Comparison of ENCODE assay signal across 10 mouse cellular contexts in the genomic region with DNA sequence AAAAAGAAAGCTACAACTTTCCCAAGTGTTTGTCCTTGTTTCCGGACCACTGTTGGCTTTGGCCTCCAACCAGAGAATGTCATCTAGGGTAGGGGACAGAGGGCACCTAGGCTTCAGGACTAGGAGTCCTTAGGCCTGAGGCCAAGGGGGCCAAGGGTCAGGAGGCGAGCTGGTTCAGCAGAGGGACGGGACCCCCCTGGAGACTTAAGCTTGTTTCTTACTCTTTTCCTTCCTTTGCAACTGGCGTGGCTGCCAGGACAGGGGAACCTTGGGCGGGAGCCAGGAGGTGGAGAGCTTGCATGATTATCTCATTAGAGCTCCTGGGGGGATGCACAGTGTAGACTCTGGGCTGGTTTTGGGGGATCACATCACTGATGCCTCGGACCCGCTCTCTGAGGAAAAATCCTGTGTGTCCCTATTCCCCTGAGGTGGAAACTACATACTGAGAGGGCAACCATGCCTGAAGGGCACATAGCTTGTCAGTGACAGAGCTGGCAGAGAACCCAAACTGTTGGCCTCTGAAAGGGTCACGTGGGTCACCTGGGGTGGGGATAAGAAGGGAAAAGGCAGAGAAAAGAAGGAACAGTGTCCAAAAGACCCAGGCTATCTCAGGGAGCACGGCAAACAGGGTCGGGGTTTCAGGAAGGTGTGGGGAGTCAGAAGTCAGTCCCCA. TPM values are rescaled to one million over a fixed set of nuclear protein-coding genes. Genes with fewer than 3 reads are reported as not detected.
DNase-seq lines count a peak whose midpoint lies in the region; ATAC-seq lines count a peak whose summit lies in the region.
"Had no signal": no experiment of that assay in that cellular context is flagged by ENCODE, and none has a peak within 500 bp of the region (broad histone marks: within the 10 kb centered on the region; RNA-seq: fewer than 3 reads in every experiment).

No protein-coding gene starts in this region.

- no peak overlapping the region for H3K9ac ChIP-seq in forebrain, embryonic 12.5 days
- peak overlapping the region; percentile 28; the same call in 1 of the 2 replicates for H3K9ac ChIP-seq in liver, embryonic 11.5 days (ENCODE audit: low read depth, low read length)
- no peak overlapping the region for H3K9ac ChIP-seq in midbrain, embryonic 13.5 days (replicated peaks)
- H3K9ac ChIP-seq: limb, embryonic 15.5 days; stomach, embryonic 15.5 days had no signal

- DNase-seq in forebrain, embryonic 10.5 days (ENCODE audit: extremely low spot score, low spot score) = no peak
- DNase-seq in brain, adult 2 months (ENCODE audit: low read depth, low spot score) = peak; percentile 55
- DNase-seq in heart, adult 9 months (ENCODE audit: low spot score in 2 of 2) = peak; percentile 84 to 89
- DNase-seq in liver, embryonic 11.5 days (ENCODE audit: low spot score) = no peak
- no peak for DNase-seq in layer of hippocampus, postnatal 36 days
- no peak for DNase-seq in right cerebral cortex, postnatal 25 days

- H3K27me3 ChIP-seq in forebrain, embryonic 10.5 days (ENCODE audit: poor library complexity, severe bottlenecking) = peaks cover 11% of the 10 kb centered on the region; the same call in 1 of the 2 replicates
- peaks cover 28% of the 10 kb centered on the region for H3K27me3 ChIP-seq in forebrain, embryonic 12.5 days
- no peaks in the 10 kb centered on the region for H3K27me3 ChIP-seq in liver, embryonic 11.5 days (replicated peaks; ENCODE audit: control insufficient read depth, insufficient read depth, low read length)
- no peaks in the 10 kb centered on the region for H3K27me3 ChIP-seq in midbrain, embryonic 13.5 days
- H3K27me3 ChIP-seq: limb, embryonic 15.5 days; stomach, embryonic 15.5 days had no signal

- H3K36me3 ChIP-seq in forebrain, embryonic 10.5 days (replicated peaks) = no peaks in the 10 kb centered on the region
- H3K36me3 ChIP-seq in forebrain, embryonic 12.5 days (replicated peaks) = no peaks in the 10 kb centered on the region
- peaks cover 11% of the 10 kb centered on the region for H3K36me3 ChIP-seq in liver, embryonic 11.5 days (ENCODE audit: control insufficient read depth, insufficient read depth, low read length)
- H3K36me3 ChIP-seq in midbrain, embryonic 13.5 days = no peaks in the 10 kb centered on the region
- H3K36me3 ChIP-seq: limb, embryonic 15.5 days; stomach, embryonic 15.5 days had no signal

- peaks cover 28% of the 10 kb centered on the region for H3K4me1 ChIP-seq in forebrain, embryonic 10.5 days
- peaks cover 17% of the 10 kb centered on the region for H3K4me1 ChIP-seq in forebrain, embryonic 12.5 days
- H3K4me1 ChIP-seq in liver, embryonic 11.5 days (replicated peaks; ENCODE audit: control insufficient read depth, insufficient read depth, low read length) = peaks cover 83% of the 10 kb centered on the region
- peaks cover 9% of the 10 kb centered on the region for H3K4me1 ChIP-seq in midbrain, embryonic 13.5 days (replicated peaks)

- H3K27ac ChIP-seq in forebrain, embryonic 10.5 days = peak overlapping the region; percentile 9; the same call in 1 of the 2 replicates
- no peak overlapping the region for H3K27ac ChIP-seq in forebrain, embryonic 12.5 days
- peak overlapping the region; percentile 21; the same call in 1 of the 2 replicates for H3K27ac ChIP-seq in liver, embryonic 11.5 days (ENCODE audit: low read depth, low read length)
- no peak overlapping the region for H3K27ac ChIP-seq in midbrain, embryonic 13.5 days
- H3K27ac ChIP-seq: limb, embryonic 15.5 days; stomach, embryonic 15.5 days had no signal

- ATAC-seq in forebrain, embryonic 12.5 days (ENCODE audit: low FRiP score) = no peak
- ATAC-seq in liver, embryonic 11.5 days (replicated peaks; ENCODE audit: low FRiP score) = no peak
- no peak for ATAC-seq in midbrain, embryonic 13.5 days

- WGBS in forebrain, embryonic 10.5 days = 63% methylated on average over 10 of the region's 10 CpGs
- 67% methylated on average over 10 of the region's 10 CpGs for WGBS in forebrain, embryonic 12.5 days
- 75% methylated on average over 10 of the region's 10 CpGs for WGBS in liver, embryonic 11.5 days
- 53% methylated on average over 10 of the region's 10 CpGs for WGBS in midbrain, embryonic 13.5 days

- H3K4me3 ChIP-seq in forebrain, embryonic 10.5 days = no peak overlapping the region
- no peak overlapping the region for H3K4me3 ChIP-seq in forebrain, embryonic 12.5 days (replicated peaks)
- no peak overlapping the region for H3K4me3 ChIP-seq in liver, embryonic 11.5 days (ENCODE audit: low read depth, low read length)
- H3K4me3 ChIP-seq in midbrain, embryonic 13.5 days (replicated peaks) = no peak overlapping the region
- H3K4me3 ChIP-seq: limb, embryonic 15.5 days; stomach, embryonic 15.5 days had no signal

- H3K4me2 ChIP-seq in forebrain, embryonic 12.5 days = no peak overlapping the region
- peak overlapping the region; percentile 52 for H3K4me2 ChIP-seq in liver, embryonic 11.5 days
- H3K4me2 ChIP-seq in midbrain, embryonic 13.5 days (replicated peaks) = no peak overlapping the region
- H3K4me2 ChIP-seq: limb, embryonic 15.5 days; stomach, embryonic 15.5 days had no signal

- H3K9me3 ChIP-seq in forebrain, embryonic 10.5 days = no peaks in the 10 kb centered on the region
- H3K9me3 ChIP-seq in forebrain, embryonic 12.5 days = no peaks in the 10 kb centered on the region
- no peaks in the 10 kb centered on the region for H3K9me3 ChIP-seq in liver, embryonic 11.5 days (ENCODE audit: control insufficient read depth, low read length)
- no peaks in the 10 kb centered on the region for H3K9me3 ChIP-seq in midbrain, embryonic 13.5 days
- H3K9me3 ChIP-seq: limb, embryonic 15.5 days; stomach, embryonic 15.5 days had no signal

RNA-seq across cellular contexts. Expression of gene Gm10300, which starts 8.3 kb away (rescaled TPM):
- polyA plus RNA-seq in forebrain, embryonic 10.5 days (2016; fragmentation: Nextera tagmentation; extraction: Ambion mirVana) = not detected in 2 replicates
- polyA plus RNA-seq in forebrain, embryonic 12.5 days (2016; fragmentation: Nextera tagmentation; extraction: Ambion mirVana) = 0.08 TPM in 1 of 2 replicates, not detected in the other
- polyA plus RNA-seq in liver, embryonic 11.5 days (2014; fragmentation: Nextera tagmentation; extraction: Ambion mirVana) = 0.10 and 0.11 TPM in 2 replicates
- total RNA-seq in layer of hippocampus, postnatal 36 days (2021) = not detected
- polyA plus RNA-seq in midbrain, embryonic 13.5 days (2015; fragmentation: Nextera tagmentation; extraction: Ambion mirVana) = not detected in 2 replicates

RNA-seq across cellular contexts. Expression of gene Epb41, which starts 8.9 kb away (rescaled TPM):
- 115 and 123 TPM in 2 replicates for polyA plus RNA-seq in forebrain, embryonic 10.5 days (2016; fragmentation: Nextera tagmentation; extraction: Ambion mirVana)
- polyA plus RNA-seq in forebrain, embryonic 12.5 days (2016; fragmentation: Nextera tagmentation; extraction: Ambion mirVana) = 136 and 158 TPM in 2 replicates
- polyA plus RNA-seq in liver, embryonic 11.5 days (2014; fragmentation: Nextera tagmentation; extraction: Ambion mirVana) = 108 and 116 TPM in 2 replicates
- total RNA-seq in layer of hippocampus, postnatal 36 days (2021) = 10 to 100 TPM; 16.9 to 23.7 TPM
- polyA plus RNA-seq in midbrain, embryonic 13.5 days (2015; fragmentation: Nextera tagmentation; extraction: Ambion mirVana) = 120 and 122 TPM in 2 replicates

Comparison
In these comparisons a context has a peak if more than half of its experiments do, and no peak if none do; other contexts are left out.
1. H3K27ac ChIP-seq: peak in forebrain, embryonic 10.5 days (single experiment) and liver, embryonic 11.5 days (single experiment); none in forebrain, embryonic 12.5 days (single experiment) and midbrain, embryonic 13.5 days (single experiment).
2. DNase-seq: peak in brain, adult 2 months (single experiment) and heart, adult 9 months (2 of 2); none in forebrain, embryonic 10.5 days (single experiment), liver, embryonic 11.5 days (single experiment), layer of hippocampus, postnatal 36 days (0 of 2) and right cerebral cortex, postnatal 25 days (single experiment).